Mouse (Mus musculus) hematopoietic stem cell, adult 5-6 weeks (primary cell): ENCODE measurements at regions not wholly inside any gene's neighbourhood (a gene's known extent, or its start where the extent isn't known, plus 50 kb on each side); places are given as distances from the start of the nearest gene placed in this dataset.

Experiments
- ATAC-seq, 2 experiments: fragments of 125-278 bp in 1 of 2; replicated peaks in 1 of 2; 2 replicates each; pipeline ENCODE4 v1.8.0; 2016 to 2017; ENCODE audit warnings: inconsistent platforms in 2 of 2, mild to moderate bottlenecking in 2 of 2, moderate number of reproducible peaks in 2 of 2, low read depth in 1 of 2, moderate TSS enrichment in 1 of 2; ENCODE audit not compliant: low FRiP score in 2 of 2, poor library complexity in 2 of 2, severe bottlenecking in 2 of 2, insufficient read depth in 1 of 2, low TSS enrichment in 1 of 2

DNA sequence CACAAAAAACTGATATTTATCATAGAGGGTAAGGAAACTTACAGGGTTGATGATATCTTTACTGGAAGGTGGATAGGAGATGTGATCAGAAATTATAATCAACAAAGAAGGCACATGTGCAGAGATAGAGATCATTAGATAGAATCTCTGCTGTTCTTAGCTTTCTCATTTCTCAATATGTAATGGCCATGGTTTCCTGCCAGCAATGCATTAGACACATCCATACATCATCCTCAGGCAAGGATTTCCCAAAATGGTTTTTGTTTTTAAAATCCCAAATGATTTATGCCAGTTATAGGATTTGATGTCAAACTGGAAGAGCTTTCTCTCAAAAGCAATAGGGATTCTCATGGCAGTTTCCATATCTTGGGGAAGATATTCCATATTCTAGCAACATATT is 52.0 kb upstream of the C030005K15Rik start:
- no peak for ATAC-seq

DNA sequence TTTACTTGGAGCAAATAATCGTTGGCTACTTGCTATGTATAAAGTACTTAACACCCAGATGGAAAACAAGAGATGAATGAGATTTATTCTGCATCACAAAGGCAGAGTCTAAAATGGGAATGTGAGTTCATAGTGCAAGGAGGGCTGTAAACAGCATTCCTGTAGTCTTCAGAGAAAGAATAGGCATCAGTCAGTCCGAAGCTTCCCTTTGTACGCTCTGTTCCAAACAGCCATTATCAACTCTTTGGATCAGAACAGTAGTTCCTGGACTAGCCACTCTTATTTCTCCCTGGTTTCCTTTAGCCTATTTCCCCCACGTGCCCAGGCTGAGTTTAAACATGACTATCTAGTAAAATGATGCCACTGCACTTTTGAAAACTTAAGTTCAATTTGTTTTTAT is 52.8 kb upstream of the C030005K15Rik start:
- ATAC-seq: no peak

DNA sequence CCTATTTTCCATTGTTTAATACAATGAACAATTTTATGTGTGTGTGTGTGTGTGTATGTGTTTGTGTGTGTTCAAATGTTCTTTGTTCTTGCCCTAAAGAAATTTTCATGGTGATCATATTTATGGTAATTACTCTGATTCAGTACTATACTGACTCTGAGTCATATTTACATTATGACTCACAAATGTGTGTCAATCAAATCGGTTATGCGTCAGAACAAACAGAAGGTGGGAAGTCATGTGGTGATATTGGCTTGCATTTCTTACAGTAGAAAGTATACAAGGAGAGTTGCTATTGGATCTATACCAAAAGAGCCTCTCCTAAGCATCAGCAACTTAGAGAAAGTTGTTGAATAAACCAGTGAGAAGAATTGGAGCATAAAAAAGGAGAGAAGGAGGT is 67.2 kb upstream of the C030005K15Rik start:
- ATAC-seq: no peak

DNA sequence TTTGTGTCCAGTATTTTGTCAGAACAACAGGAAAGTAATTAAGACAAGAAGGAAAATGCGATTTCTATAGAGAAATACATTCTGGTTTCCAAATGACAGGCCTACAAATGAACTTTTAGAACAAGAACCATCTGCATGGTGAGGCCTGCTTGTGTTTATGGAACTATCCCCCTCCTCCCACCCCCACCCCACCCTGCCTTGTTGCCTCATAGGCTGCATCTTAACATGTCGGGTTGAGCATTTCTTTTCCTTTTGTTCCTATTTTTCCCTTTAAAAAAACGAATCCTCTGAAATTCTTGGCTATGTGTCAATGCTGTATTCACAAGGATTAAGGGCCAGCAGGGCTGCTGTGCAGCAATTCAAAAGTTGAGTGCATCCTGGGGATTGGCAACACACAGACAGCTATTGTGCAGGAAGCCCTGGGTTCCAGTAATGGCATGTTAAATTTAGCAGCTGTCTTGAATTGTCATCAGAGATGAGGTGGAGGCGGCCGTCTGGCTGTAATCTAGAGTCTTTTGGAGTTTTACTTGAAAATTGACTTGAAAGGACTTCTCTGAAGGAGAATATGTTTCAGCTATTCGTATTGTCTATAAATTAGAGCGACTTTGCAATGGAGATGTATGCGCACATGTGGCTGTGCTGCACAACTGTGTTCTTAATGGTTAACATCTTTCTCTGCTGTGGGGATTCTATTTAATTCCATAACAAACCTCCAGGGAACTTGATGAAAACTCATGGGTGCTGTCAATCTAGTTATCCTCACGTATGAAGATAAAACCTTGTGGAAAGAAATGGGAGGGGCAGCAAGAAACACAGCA is 75.1 kb upstream of the C030005K15Rik start:
- ATAC-seq: no peak

DNA sequence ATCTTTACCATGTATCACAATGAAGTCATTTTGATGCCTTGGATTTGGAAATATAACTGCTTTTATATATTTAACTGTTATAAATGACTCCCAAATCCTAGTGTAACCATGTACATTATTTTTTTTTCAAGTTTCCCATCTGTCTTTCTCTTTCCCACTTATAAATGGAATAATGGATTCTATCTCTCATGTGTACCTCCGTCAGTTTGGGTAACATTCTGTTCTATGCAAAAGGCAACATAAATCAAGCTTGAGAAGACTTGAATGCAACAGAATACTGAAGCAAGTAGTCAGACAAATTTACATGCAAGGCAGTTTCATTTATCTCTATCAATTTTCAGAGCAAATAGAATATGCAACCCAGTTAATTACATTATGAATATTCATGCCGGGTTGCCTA is 81.4 kb upstream of the C030005K15Rik start:
- no peak for ATAC-seq

DNA sequence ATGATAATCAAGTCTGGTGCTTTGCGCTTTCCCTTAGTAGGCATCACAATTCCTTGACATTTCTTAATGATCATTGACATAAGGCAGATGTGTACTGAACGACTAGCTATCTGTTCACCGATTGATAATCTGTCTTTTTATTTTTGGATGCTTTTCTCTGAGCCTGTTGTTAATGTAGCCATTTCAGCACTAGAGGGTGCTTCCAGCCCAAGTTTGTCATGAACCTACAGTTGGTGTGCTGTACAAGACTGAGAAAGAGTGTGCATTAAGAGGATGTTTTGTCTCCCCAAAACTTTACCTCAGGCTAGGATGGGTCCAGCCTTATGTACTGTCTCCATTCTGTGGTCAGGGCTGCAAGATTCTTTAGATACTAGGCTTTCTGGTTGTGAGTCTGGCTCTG is 116.0 kb upstream of the C030005K15Rik start:
- no peak for ATAC-seq

GRCm38 (mm10) chr10:97851487-97851886 is 124.9 kb upstream of the C030005K15Rik start:
- ATAC-seq: no peak

GRCm38 (mm10) chr10:97877088-97877487 is 150.5 kb upstream of the C030005K15Rik start:
- no peak for ATAC-seq

- ATAC-seq: no peak
Measured at GRCm38 (mm10) chr10:97886049-97886448, 159.5 kb upstream of the C030005K15Rik start.

GRCm38 (mm10) chr10:97905793-97906192 is 179.2 kb upstream of the C030005K15Rik start:
- no peak for ATAC-seq

DNA sequence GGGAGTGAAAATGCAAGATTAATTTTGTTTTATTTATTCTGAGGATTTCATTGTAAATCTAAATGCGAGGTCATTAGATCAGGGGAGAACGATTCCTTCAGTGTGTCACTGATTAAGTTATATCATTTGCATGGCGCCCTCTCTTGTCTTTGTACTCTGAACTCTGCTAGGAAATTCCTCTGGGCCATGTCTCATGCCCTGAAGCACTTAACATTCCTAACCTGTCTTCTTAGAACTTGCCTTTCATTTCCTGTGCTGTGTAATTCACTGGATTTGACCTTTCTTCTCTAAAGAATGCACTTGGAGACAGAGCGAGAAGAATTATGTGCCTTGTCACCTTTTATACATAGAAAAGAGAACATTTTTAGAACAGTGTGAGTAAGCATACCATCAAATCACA is 199.0 kb upstream of the C030005K15Rik start:
- no peak for ATAC-seq

DNA sequence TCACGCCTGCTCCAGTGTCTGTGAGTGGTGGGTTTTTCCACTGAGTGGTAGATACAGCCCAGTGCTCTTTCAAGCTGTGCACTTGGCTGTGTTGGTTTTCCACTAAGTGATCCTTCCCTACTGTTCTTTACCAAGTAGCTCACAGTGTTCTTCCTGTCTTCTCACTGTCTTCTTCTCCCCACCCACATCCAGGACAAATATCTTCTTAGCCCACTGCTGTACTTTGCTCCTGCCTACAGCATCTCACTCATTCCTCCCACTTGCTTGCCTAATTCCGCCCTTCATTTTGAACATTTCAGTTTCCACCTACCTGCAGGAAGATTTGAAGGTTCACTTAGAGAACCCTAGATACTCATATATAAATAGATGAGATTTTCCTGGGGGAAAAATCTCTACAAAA is 213.8 kb upstream of the C030005K15Rik start:
- no peak for ATAC-seq

GRCm38 (mm10) chr10:97965881-97966280 is 239.3 kb upstream of the C030005K15Rik start:
- no peak for ATAC-seq

GRCm38 (mm10) chr10:97966931-97967330 is 240.4 kb upstream of the C030005K15Rik start:
- ATAC-seq: no peak

DNA sequence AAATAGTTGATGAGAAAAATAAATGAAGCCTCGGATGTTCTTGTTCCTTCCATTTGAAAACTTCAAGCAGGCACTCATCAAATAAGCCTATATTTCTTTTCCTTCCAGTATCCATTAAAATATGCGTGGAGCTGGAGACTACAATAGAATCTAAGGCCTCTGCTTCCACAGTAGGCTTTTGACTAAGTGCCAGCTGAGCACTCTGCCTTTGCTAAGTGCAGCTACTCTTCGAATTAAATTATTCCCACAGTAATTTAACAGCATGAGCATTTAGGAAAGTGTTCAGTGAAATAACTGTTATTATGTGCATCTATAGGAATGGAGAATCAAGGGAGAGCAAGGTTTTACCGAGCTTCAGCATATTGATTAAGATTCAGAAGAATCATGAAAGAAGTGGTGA is 280.5 kb upstream of the C030005K15Rik start:
- no peak for ATAC-seq

DNA sequence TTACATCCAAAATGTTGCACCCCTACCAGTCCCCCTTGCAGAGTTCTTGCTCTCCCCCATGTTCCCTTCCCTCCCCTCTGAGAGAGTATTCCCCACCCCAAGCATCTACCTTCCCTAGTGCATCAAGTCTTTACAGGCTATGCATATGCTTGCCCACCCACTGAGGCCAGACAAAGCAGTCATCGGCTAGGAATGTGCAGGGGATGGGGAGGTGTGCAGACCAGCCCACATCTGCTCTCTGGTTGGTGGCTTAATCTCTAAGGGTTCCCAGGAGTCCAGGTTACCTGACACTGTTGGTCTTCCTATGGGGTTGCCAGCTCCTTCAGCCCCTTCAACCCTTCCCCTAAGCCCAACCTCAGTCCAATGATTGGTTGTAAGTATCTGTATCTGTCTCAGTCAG is 281.8 kb upstream of the C030005K15Rik start:
- ATAC-seq: no peak

- ATAC-seq: no peak
Measured at GRCm38 (mm10) chr10:98012916-98013315, 286.4 kb upstream of the C030005K15Rik start.

DNA sequence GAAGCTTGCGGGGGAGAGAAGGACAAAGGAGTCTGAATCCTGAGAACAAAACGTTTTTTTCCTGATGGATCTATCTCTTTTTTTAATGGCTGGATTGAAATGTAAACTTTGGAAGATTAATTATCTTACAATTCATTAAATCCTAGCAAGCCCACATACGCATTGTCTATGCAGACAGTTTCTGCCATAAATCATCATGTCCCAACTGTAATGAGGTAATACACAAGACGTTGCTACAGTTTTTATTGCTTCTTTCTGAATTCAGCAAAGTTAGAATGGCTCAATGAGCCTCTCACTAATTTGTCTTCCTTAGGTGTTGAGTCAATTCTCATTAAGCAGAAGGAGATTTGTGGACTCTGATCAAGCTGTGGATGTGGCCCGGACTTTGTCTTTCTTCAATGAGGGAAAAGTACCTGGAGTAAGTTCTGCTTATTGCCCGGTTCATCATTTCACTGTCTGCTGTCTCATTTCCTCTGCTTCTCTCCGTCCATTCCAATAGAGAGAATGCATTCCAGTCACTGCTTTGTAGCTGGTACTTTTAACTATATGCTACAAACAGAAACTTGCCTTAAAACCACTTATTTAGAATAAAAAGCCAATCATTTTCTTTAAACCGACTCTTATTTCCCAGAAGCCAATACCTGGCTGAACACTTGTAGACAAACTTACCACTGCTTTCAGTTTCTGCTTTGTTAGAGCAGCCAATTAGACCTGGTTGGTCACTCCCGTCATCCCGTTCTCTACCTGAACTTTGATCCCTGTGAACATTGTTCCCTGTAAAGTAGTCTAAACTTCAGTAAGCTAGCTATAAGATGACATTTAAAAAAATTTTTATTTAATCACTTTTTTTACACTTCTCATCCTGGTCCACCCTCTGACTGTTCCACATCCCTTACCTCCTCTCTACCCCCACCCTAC is 288.7 kb upstream of the C030005K15Rik start:
- ATAC-seq: no peak
